Mouse (Mus musculus) left cerebral cortex, adult 18-20 months (tissue): ENCODE measurements at regions not wholly inside any gene's neighbourhood (a gene's known extent, or its start where the extent isn't known, plus 50 kb on each side); places are given as distances from the start of the nearest gene placed in this dataset.

Experiments used
- DNase-seq, 2 experiments: peaks; one replicate each; pipeline ENCODE4 v3.0.0; 2021 to 2022; ENCODE audit warnings: low spot score in 2 of 2, mixed read lengths in 1 of 2

GRCm38 (mm10) chr8:10720398-10720797 lies 287.9 kb downstream of the Irs2 start:
- no peak for DNase-seq

GRCm38 (mm10) chr8:10719411-10719810 lies 288.8 kb downstream of the Irs2 start:
- no peak for DNase-seq

- no peak for DNase-seq
Measured at GRCm38 (mm10) chr8:10717297-10717696, 291.0 kb downstream of the Irs2 start.

- DNase-seq: no peak
Measured at GRCm38 (mm10) chr8:10716161-10716560, 292.1 kb downstream of the Irs2 start.

- DNase-seq: no peak
Measured at GRCm38 (mm10) chr8:10713515-10714042, 294.7 kb downstream of the Irs2 start.

GRCm38 (mm10) chr8:10712118-10712689 lies 296.1 kb downstream of the Irs2 start:
- no peak for DNase-seq

- DNase-seq: no peak
Measured at GRCm38 (mm10) chr8:10711474-10711873, 296.8 kb downstream of the Irs2 start.

- no peak for DNase-seq
Measured at GRCm38 (mm10) chr8:10708509-10708908, 299.7 kb downstream of the Irs2 start.

GRCm38 (mm10) chr8:10707122-10707521 lies 301.1 kb downstream of the Irs2 start:
- no peak for DNase-seq

GRCm38 (mm10) chr8:10705909-10706308 lies 302.3 kb downstream of the Irs2 start:
- DNase-seq: no peak

GRCm38 (mm10) chr8:10702755-10703154 lies 305.5 kb downstream of the Irs2 start:
- DNase-seq: no peak

- DNase-seq: no peak
Measured at GRCm38 (mm10) chr8:10702248-10702647, 306.0 kb downstream of the Irs2 start.

GRCm38 (mm10) chr8:10701648-10702061 lies 306.6 kb downstream of the Irs2 start:
- DNase-seq: no peak

- DNase-seq: no peak
Measured at GRCm38 (mm10) chr8:10701226-10701625, 307.0 kb downstream of the Irs2 start.

GRCm38 (mm10) chr8:10699669-10700068 lies 308.6 kb downstream of the Irs2 start:
- DNase-seq: no peak

GRCm38 (mm10) chr8:10695181-10695580 lies 313.1 kb downstream of the Irs2 start:
- no peak for DNase-seq

GRCm38 (mm10) chr8:10690659-10691058 lies 317.6 kb downstream of the Irs2 start:
- no peak for DNase-seq

- no peak for DNase-seq
Measured at GRCm38 (mm10) chr8:10689881-10690280, 318.4 kb downstream of the Irs2 start.

- DNase-seq: no peak
Measured at GRCm38 (mm10) chr8:10687867-10688561, 320.2 kb downstream of the Irs2 start.
